Mouse (Mus musculus): Measurements from ENCODE around the gene Cblc.

The Cblc gene

GRCm38 (mm10) chr7:19823256-19824181, 26.9 kb upstream of the Cblc start:
- TF ChIP-seq GATA4 (IDR thresholded peaks at IDR 0.05; ENCODE audit: insufficient replicate concordance, low read length), result peak; percentile 37; the same call in 1 of the 2 replicates

GRCm38 (mm10) chr7:19822604-19823058, 26.0 kb upstream of the Cblc start, which contains the start of gene Bcl3:
Gene Bcl3 (minus strand): TSS chr7:19822770.
- TF ChIP-seq GATA4 (IDR thresholded peaks at IDR 0.05; ENCODE audit: insufficient replicate concordance, low read length), result peak; percentile 9; the same call in 1 of the 2 replicates

DNA sequence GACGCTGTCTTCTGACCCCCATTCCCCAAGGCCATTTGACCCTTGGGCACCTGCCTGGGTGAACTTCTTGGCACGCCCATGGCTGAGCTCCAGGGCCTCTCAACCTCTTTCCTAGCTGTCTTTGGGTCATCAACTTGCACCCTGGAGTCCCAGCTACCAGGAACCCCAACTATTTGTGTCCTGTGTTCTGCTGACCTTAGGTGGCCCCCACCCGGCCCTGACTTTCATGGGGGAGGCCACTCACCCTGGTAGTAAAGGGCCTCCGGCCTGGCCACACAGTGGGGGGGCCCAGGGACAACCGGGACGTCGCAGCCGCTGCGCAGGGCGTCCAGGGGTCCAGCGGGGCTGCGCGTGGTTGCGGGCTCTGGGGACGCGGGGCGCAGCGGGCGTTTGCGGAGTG, 25.6 kb upstream of the Cblc start:
- no peak for TF ChIP-seq GATA4 (IDR thresholded peaks at IDR 0.05; ENCODE audit: insufficient replicate concordance, low read length)

- TF ChIP-seq GATA4 (IDR thresholded peaks at IDR 0.05; ENCODE audit: insufficient replicate concordance, low read length), result no peak
Observed at GRCm38 (mm10) chr7:19821633-19822032, 25.0 kb upstream of the Cblc start.

GRCm38 (mm10) chr7:19820347-19821048, 23.9 kb upstream of the Cblc start:
- TF ChIP-seq GATA4 (IDR thresholded peaks at IDR 0.05; ENCODE audit: insufficient replicate concordance, low read length), result no peak

- TF ChIP-seq GATA4 (IDR thresholded peaks at IDR 0.05; ENCODE audit: insufficient replicate concordance, low read length), result no peak
Observed at GRCm38 (mm10) chr7:19818875-19819274, 22.3 kb upstream of the Cblc start.

DNA sequence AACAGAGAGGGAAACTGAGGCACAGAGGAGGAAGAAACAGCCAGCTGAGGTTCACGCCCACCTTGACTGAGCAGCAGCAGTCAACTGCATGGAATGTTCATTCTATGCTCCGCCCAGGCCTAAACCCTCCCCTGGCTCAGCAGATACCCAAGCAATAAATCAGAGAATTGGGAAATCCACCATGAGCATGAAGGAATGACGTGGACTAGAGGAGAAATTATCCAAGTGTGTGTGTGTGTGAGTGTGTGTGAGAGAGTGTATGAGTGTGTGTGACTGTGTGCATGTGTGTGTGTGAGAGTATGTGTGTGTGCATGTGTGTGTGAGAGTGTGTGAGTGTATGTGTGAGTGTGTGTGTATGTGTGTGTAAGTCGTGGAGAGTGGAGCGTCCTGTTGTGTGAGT, 21.8 kb upstream of the Cblc start:
- no peak for TF ChIP-seq GATA4 (IDR thresholded peaks at IDR 0.05; ENCODE audit: insufficient replicate concordance, low read length)

GRCm38 (mm10) chr7:19817382-19818105, 20.9 kb upstream of the Cblc start:
- no peak for TF ChIP-seq GATA4 (IDR thresholded peaks at IDR 0.05; ENCODE audit: insufficient replicate concordance, low read length)

- no peak for TF ChIP-seq GATA4 (IDR thresholded peaks at IDR 0.05; ENCODE audit: insufficient replicate concordance, low read length)
Observed at GRCm38 (mm10) chr7:19816224-19816771, 19.7 kb upstream of the Cblc start.

DNA sequence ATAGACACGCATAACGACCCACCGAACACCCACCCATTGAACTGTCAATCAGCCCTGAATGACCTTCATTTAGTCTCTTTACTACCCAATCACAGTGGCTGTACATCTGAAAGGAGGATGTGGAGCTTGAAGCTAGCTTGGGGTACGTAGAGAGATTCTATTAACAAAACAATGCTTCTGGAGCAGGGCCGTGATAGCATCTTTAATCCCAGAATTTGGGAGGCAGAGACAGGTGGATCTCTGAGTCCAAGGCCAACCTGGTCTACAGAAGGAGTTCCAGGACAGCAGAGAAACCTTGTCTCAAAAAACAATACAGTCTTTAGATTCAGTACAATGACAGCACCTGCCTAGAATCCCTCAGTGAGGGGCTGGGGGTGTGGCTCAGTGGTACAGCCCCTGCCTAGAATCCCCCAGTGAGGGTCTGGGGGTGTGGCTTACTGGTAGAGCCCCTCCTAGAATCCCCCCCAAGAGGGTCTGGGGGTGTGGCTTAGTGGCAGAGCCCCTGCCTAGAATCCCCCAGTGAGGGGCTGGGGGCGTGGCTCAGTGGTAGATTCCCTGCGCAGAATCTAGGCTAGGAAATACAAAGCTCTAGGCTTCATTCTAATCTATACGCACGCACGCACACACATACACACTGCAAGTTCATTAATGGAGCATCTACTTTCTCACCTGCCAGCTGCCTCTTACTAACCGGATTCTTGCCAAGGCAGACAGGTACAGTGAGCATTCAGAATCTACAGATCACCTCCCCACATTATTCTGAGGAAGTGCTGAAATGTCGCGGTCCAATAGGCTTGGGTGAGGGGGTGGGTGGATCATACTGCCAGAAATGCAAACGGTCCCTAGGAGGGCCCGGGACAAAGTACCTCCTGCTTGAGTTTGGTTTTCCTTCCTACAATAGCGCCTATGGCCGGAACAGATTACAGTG, 19.0 kb upstream of the Cblc start:
- no peak for TF ChIP-seq GATA4 (IDR thresholded peaks at IDR 0.05; ENCODE audit: insufficient replicate concordance, low read length)

DNA sequence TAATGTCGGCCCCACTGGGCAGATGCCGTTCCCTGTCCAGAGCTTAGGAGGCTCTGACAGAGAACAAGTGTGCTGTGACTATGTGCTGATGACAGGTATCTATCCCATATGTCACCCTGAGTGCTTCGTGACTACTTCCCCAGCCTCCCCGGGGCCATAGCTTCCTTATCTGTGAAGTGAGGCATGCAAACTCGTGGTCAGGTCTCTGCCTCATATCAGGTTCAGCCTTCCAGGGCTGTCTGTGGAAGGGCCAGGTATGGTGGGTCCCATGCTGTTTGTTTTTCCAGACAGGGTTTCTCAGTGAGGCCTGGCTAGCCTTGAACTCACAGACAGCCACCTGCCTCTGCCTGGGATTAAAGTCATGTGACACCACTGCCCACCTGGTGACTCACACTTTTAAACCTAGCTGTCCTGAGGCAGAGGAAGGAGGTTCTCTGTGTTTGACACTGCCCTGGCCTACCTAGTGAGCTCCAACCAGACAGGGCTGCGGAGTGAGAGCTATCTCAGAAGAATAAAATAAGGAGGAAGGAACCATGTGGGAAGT, 17.0 kb upstream of the Cblc start:
- TF ChIP-seq GATA4 (IDR thresholded peaks at IDR 0.05; ENCODE audit: insufficient replicate concordance, low read length), result no peak

GRCm38 (mm10) chr7:19813161-19813560, 16.6 kb upstream of the Cblc start:
- no peak for TF ChIP-seq GATA4 (IDR thresholded peaks at IDR 0.05; ENCODE audit: insufficient replicate concordance, low read length)

GRCm38 (mm10) chr7:19811114-19811513, 14.5 kb upstream of the Cblc start:
- TF ChIP-seq GATA4 (IDR thresholded peaks at IDR 0.05; ENCODE audit: insufficient replicate concordance, low read length), result no peak

- TF ChIP-seq GATA4 (IDR thresholded peaks at IDR 0.05; ENCODE audit: insufficient replicate concordance, low read length), result no peak
Observed at GRCm38 (mm10) chr7:19809369-19809768, 12.8 kb upstream of the Cblc start.
